Mouse (Mus musculus) spleen, embryonic (tissue): ENCODE measurements at regions not wholly inside any gene's neighbourhood (a gene's known extent, or its start where the extent isn't known, plus 50 kb on each side); places are given as distances from the start of the nearest gene placed in this dataset.

ENCODE experiments used
- CTCF ChIA-PET: fragments of 350-600 bp; sonication (Branson Sonifier 250); formaldehyde crosslinking; loops from one replicate; lab custom pipeline; 2022; lab: Charles Lee

- CTCF ChIA-PET = no interaction called here
Measured at GRCm38 (mm10) chr8:102845362-102845761, 59.9 kb upstream of the Cdh11 start.

- CTCF ChIA-PET = no interaction called here
Measured at GRCm38 (mm10) chr8:102860021-102860420, 74.6 kb upstream of the Cdh11 start.

- CTCF ChIA-PET = no interaction called here
Measured at GRCm38 (mm10) chr8:102899525-102899924, 114.1 kb upstream of the Cdh11 start.

GRCm38 (mm10) chr8:102900662-102901061 is 115.2 kb upstream of the Cdh11 start:
- CTCF ChIA-PET = no interaction called here

GRCm38 (mm10) chr8:102907444-102907843 is 122.0 kb upstream of the Cdh11 start:
- CTCF ChIA-PET = no interaction called here

GRCm38 (mm10) chr8:102931342-102931835 is 145.9 kb upstream of the Cdh11 start:
- CTCF ChIA-PET = no interaction called here

GRCm38 (mm10) chr8:102938771-102939170 is 153.3 kb upstream of the Cdh11 start:
- CTCF ChIA-PET = no interaction called here

- CTCF ChIA-PET = no interaction called here
Measured at GRCm38 (mm10) chr8:102945546-102945945, 160.1 kb upstream of the Cdh11 start.

- CTCF ChIA-PET = no interaction called here
Measured at GRCm38 (mm10) chr8:102978161-102978581, 192.7 kb upstream of the Cdh11 start.

- CTCF ChIA-PET = no interaction called here
Measured at GRCm38 (mm10) chr8:102983220-102983909, 197.9 kb upstream of the Cdh11 start.

- CTCF ChIA-PET = no interaction called here
Measured at GRCm38 (mm10) chr8:102983910-102984225, 198.4 kb upstream of the Cdh11 start.

- CTCF ChIA-PET = no interaction called here
Measured at GRCm38 (mm10) chr8:103007284-103007984, 222.0 kb upstream of the Cdh11 start.

GRCm38 (mm10) chr8:103019121-103019520 is 233.7 kb upstream of the Cdh11 start:
- CTCF ChIA-PET = no interaction called here

GRCm38 (mm10) chr8:103023237-103023636 is 237.8 kb upstream of the Cdh11 start:
- CTCF ChIA-PET = no interaction called here

GRCm38 (mm10) chr8:103031708-103032107 is 246.3 kb upstream of the Cdh11 start:
- CTCF ChIA-PET = no interaction called here

- CTCF ChIA-PET = no interaction called here
Measured at GRCm38 (mm10) chr8:103033956-103034355, 248.5 kb upstream of the Cdh11 start.

- CTCF ChIA-PET = interaction anchor here (0.6 kb wide), 1 partner anchor 1757 kb away, joined by 12 read pairs; no protein-coding TSS in a partner anchor
Measured at GRCm38 (mm10) chr8:103072079-103072635, 286.7 kb upstream of the Cdh11 start.

- CTCF ChIA-PET = interaction anchor here (0.6 kb wide), 1 partner anchor 1757 kb away, joined by 12 read pairs; no protein-coding TSS in a partner anchor
Measured at GRCm38 (mm10) chr8:103072646-103073045, 287.2 kb upstream of the Cdh11 start.

- CTCF ChIA-PET = no interaction called here
Measured at GRCm38 (mm10) chr8:103078559-103078958, 293.1 kb upstream of the Cdh11 start.

- CTCF ChIA-PET = no interaction called here
Measured at GRCm38 (mm10) chr8:103086956-103087482, 301.6 kb upstream of the Cdh11 start.

GRCm38 (mm10) chr8:103096496-103097092 is 311.2 kb upstream of the Cdh11 start:
- CTCF ChIA-PET = no interaction called here

GRCm38 (mm10) chr8:103125581-103125980 is 340.1 kb upstream of the Cdh11 start:
- CTCF ChIA-PET = no interaction called here
